Mouse (Mus musculus): ENCODE results near the gene Etl4.
"Not testable (repeated sequence)": the region's sequence is repeated elsewhere in the genome, so short reads cannot be mapped to it uniquely, and the experiment has no call there.

The Etl4 gene

DNA sequence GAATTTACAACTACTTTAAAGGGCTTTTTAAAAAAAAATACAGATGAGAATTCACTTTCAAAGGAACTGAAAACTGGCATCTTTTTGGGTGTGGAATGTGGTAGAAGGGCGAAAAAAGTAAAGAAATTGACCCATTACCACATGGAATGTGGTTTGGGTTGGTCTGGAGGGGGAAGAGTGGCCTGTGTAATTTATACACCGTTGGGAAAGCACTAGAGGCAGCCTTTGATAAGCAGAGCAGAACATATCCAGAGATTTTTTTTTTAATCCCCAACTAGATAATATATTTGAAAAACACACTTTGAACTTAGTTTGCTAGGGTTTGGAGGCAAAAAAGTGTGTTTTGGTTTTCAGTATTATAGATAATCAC is 382.1 kb downstream of the Etl4 start:
- in situ Hi-C loops (cut with MboI; ENCODE audit: unreplicated experiment in 2 of 2): no loop called here

DNA sequence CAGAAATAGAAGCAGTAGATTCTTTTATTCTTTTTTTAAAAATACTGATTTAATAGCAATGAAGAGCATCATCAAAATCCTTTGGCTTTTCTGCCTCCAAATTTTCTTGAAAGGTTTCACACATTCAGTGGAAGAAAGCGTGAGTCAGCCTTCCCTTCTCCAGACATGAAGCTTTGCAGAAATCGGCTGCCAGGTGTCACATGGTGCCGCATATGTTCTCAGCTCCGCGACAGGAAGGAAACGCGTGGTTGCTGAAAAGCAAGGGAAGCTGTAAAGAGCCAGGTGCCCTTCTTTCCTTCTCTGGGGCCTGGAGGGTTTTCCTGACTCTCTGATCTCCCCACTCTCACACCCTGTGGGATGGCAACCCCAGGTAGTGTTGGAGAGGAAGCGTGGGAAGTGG is 383.8 kb downstream of the Etl4 start:
- in situ Hi-C loops (cut with MboI; ENCODE audit: unreplicated experiment in 2 of 2): no loop called here

DNA sequence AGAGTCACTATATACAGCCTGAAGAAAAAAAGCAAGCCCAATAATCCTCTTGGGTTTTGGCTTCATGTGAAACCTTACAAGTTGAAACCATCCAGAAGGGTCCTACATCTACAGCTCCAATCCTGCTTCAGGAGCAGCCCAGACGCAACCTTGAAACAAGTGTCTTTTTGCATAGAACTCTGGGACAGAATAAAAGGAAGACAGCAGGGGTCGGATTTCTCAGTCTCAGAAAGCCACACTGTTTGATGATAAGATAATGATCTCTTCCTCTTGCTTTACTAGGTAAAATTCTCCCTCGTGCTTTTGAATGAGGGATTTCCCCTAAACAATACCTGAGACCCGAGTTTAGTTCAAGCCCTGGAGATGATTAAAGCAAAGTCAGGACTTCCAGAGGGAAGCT is 385.0 kb downstream of the Etl4 start:
- in situ Hi-C loops (cut with MboI; ENCODE audit: unreplicated experiment in 2 of 2): no loop called here

DNA sequence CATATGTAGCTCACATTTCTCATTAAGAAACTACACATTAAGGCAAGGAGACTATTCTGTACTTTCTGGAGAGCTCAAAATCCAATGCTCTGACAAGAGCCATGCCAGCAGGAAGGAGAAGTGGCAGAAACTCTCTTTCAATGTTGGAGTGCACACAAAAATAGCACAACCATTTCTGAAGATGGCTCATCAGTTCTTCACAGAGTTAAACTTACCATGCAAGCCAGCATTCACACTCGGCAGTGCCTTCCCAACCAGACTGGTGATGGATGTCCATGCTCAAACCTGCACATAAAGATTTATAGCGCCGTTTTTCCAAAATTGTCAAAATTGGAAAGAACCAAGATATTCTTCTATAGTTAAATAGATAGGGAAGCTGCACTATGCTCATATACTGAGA is 392.9 kb downstream of the Etl4 start:
- in situ Hi-C loops (cut with MboI; ENCODE audit: unreplicated experiment in 2 of 2): no loop called here

DNA sequence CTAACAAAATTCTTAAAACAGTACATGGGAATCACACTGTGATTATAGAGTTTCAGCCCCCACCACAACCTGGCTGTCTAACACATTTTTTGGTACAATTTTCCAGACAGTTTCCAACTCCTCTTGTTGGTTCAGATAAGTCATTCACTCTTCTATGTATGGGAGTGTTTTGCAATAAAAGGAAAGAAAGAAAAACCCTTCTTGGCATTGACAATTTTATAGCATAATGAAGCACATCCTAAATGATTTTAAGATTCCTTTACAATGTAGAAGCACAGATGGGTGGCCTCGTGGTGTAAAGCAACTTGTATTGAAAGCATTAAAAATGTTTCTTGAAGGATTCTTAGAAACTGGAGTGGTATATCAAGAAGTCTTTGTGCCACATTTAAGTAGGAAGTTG is 415.4 kb downstream of the Etl4 start:
- in situ Hi-C loops (cut with MboI; ENCODE audit: unreplicated experiment in 2 of 2): no loop called here

DNA sequence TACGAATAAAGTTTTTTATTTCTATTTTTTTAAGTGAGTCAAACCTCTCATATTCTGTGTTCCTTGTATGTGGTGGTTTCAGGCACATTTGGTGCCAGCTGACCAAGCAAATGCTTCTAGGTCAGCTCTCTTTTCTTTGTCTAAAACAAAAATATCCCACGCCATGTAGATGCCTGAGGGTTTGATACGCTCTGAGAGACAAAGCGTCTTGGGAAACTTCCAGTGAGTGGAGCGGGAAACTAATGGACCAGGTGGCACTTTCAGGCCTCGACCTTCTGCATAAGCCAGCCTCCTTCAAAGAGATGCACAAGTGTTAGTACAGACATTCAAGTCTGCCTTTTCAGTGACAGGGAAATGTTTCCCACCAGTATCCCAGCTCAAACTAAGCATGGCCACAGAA is 426.6 kb downstream of the Etl4 start:
- in situ Hi-C loops (cut with MboI; ENCODE audit: unreplicated experiment in 2 of 2): no loop called here

DNA sequence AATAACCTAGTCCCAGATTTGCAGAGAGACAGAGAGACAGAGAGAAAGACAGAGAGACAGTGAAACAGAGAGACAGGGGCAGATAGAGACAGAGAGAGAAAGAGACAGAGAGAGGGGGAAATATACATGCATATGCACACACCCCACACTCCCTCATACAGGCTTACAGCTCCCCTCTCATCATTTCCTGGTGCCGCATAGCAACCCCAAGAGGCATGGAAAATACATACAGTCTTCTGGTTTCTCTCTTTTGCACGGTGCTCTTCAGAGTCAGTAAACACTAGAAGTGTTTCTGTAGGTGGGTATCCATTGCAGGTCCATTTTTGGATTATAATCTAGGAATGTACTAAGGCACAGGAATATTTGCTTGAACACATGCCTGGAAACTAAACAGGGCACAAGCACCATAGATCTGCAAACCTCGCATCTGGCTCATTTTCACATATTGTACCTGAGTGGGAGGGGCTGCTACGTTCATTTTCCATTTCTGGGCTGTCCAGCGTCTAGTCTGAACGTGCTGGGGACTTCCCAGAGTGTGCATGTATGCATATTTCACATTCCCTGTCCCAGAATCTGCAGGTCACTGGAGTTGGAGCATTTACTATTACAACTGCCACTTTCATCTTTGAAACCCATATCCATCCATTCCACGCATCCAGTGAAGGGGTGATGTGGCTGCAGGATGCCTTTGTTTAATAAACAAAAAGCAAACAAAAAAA is 429.6 kb downstream of the Etl4 start:
- in situ Hi-C loops (cut with MboI; ENCODE audit: unreplicated experiment in 2 of 2): no loop called here

DNA sequence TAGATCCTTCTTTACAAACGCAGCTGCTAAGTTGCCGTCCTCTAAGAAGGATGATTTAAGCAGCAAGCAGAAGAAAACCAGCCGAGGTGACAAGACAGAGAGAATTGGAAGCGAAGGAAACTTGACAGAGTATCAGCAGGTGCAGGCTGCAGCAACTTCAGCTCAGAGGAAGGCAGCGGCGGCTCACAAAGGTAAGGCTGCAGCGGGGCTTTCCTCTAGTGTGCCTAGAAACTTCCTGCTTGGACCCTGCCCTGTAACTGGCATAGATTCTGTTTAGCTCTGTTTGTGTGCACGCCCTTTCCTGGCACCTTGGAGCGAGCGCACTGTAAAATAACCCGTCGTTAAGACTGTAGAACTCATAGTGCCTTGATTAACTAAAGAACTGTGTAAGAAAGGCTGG is 430.3 kb downstream of the Etl4 start:
- in situ Hi-C loops (cut with MboI; ENCODE audit: unreplicated experiment in 2 of 2): no loop called here

DNA sequence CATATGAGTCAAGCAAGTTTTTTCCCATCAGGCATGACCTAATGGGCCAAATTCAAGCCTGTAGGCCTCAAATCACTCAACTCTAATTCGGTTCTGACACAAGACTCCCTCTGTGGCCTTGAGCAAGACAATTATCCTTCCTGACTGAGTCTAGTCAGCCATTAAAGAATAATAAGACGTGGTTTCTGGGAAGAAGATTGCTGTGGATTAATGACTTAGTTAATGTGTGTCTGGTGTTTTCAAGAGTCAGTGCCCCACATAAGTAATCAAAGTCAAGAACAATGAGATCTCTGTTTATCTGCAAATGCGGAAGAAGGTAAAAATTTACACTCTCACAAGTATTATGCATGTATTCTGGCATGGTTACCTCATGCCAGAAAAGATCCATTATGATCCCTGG is 437.3 kb downstream of the Etl4 start:
- in situ Hi-C loops (cut with MboI; ENCODE audit: unreplicated experiment in 2 of 2): no loop called here

DNA sequence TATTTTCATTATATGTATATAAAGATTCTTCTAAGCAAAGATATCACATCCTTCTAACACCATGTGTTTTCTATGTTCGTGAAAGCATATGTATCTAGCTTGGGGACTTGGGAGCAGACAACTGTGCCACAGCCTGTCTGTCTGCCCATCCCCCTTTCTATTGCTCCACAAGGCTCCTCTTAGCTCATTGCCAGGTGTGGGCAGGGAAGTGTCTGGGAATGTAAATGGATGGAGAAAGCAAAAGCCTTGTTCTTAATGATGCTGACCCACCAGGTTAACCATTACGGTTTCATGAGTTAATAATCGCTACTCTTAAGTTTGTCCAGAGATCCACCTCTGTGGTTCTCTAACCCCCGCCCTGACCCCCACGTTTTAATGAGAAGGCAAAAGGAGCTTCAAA is 439.7 kb downstream of the Etl4 start:
- in situ Hi-C loops (cut with MboI; ENCODE audit: unreplicated experiment in 2 of 2): no loop called here

DNA sequence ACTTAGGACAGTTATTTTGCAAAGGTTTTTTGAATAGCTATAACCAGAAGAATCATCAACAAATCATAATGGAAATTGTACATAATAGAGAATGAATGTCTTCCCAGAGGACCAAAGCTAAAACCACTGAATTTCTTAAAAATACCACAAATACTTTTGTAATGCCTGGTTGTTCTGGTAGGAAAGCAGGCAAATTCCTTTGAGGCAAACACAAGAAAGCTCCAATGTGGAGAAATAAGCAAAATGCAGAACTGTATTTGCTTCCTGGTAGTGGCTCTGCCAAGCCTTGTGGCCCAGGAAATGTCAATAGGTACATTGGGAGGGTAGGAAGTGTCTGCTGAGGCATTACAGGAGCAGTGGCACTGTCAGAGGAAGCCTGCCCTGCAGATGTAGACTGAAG is 443.2 kb downstream of the Etl4 start:
- in situ Hi-C loops (cut with MboI; ENCODE audit: unreplicated experiment in 2 of 2): no loop called here

DNA sequence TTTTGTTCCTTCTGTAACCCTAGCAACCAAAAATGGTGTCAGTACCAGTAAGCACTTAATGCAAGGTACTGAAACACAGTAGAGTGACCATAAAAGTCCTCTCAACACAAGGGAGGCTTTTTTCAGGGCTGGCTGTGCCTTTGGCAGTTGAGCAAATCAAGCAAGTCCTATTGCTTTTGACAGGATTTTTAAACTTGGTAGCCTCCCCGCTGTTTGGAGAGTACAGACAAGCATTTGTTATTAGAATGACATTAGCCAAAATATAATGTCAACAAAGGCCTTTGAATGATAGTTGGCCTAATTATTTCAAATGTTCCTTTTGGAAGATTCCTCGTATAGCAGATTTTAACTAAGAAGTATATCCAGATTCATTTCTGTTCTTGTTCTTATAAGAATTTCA is 467.4 kb downstream of the Etl4 start:
- in situ Hi-C loops (cut with MboI; ENCODE audit: unreplicated experiment in 2 of 2): no loop called here

DNA sequence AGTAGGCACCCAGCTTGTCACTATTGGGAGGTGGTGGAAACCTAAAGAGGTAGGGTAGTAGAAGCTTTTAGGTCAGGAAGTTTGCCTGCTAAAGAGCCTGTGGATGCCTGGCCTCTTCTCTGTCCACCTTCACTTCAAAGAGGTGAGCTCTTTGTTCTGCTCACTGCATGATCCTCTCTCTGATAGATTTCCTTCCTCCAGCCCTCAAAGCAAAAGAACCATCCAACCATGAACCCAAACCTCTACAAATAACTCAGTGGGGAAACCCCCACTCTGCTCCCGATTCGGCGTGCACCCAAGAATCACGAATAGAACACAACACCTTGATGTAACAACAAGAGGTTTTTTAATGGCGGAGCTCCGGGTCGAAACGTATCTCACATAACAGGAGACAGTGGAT is 471.3 kb downstream of the Etl4 start:
- in situ Hi-C loops (cut with MboI; ENCODE audit: unreplicated experiment in 2 of 2): not testable (repeated sequence)

DNA sequence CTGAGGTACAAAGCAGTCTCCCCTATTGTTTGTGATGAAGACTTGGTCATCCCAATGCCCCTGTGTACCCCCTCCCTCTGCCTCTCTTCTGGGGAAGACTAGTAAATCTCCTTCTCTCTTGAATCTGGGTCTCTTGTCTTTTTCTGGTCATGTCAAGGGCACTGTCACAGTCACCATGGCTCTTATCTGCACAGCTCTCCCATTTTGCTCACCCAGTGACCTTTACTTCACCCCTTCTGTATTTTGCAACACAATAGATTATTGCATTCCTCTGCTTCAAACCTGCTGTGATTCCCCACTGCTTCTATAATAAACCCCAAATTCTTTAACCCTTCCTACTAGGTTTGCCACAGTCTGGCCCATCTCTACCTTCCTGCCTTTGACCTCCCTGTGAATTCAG is 484.5 kb downstream of the Etl4 start:
- in situ Hi-C loops (cut with MboI; ENCODE audit: unreplicated experiment in 2 of 2): no loop called here

DNA sequence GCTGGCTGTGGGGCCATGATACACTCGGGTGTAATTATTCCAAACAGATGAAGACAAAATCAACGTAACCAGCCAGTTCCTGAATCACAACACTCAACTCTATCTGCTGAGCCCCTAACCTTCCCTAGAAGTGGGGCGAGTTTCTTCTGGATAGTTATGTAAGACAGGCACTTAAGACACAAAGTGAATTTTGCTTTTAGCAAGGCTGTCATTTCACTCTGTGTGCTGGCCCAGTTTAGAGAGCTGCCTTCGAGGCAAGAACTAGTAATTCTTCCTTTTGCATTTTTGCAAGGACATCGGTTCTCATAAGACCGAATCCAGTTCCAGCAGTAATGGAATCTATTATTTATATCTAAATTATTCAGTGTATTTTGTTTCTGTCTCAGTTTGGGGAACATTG is 487.4 kb downstream of the Etl4 start:
- in situ Hi-C loops (cut with MboI; ENCODE audit: unreplicated experiment in 2 of 2): no loop called here

DNA sequence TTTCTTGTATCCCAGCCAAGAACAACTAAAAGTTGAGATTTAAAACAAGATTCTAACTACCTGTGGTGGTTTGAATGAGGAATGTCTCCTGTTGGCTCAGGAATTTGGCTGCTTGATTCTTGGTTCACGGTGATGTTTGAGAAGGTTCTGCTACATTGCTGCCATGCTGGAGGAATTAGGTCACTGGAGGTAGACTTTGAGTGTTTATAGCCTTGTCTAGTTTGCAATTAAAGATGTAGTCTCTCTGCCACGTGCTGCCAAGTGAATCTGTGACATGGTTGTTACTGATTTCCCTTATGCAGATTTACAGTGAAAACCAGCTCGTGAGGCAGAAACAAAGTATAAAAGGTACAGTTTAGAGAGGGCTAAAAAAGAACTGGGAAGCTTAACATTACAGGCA is 491.0 kb downstream of the Etl4 start:
- in situ Hi-C loops (cut with MboI; ENCODE audit: unreplicated experiment in 2 of 2): no loop called here

DNA sequence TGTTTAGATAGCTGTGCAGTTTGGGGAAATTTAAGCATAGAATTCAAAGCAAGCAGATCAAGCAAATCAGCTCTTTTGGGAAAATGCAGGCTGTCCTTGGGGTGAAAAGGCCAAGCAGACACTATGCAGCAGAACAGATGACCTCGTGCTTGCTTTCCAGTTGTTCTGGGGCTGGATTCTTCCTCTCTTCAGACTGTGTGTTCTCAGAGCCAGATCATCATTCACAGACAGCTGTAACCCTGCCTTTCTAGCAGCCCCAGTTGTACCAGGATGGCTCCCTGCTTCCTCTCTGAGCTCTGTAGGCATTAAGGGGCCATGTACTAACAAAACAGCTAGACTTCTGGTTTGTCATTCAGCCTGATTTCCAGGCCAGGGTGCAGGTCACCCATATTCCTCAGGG is 494.8 kb downstream of the Etl4 start:
- in situ Hi-C loops (cut with MboI; ENCODE audit: unreplicated experiment in 2 of 2): no loop called here

DNA sequence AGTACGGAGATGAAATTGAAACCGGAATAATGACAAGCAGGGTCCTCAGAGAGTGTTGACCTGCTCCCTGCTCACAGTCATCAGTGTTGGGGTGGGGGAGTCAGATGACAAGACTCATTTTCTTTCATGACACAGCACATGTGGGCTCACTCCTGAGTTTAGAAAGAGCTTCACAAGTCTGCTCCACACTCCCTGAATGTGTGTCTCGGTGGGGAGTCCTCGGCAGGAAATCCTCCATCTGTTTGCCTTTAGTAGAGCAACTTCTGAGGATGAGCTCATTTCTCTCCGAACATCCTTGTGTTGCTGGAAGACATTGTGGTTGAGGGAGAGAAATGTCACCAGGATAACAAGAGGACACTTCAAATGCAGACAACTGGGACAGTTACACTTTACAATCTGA is 497.5 kb downstream of the Etl4 start:
- in situ Hi-C loops (cut with MboI; ENCODE audit: unreplicated experiment in 2 of 2): no loop called here

DNA sequence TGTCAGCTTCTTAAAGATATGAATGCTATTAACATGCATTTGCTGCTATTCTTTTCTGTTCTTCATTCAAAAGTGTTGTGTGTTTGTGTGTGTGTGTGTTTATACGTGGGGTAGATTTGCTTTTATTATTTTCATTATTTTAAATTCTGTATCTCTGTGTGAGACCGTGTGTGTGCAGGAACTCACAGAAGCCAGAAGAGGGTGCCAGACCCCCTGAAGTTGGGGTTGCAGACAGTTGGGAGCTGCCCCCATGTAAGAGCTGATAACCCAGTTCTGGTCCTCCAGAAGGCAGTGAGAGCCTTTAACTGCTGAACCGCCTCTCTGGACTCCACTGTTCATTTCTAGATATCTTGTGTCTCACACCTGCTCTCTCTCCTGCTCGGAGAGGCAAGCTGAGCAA is 505.3 kb downstream of the Etl4 start:
- in situ Hi-C loops (cut with MboI; ENCODE audit: unreplicated experiment in 2 of 2): no loop called here

DNA sequence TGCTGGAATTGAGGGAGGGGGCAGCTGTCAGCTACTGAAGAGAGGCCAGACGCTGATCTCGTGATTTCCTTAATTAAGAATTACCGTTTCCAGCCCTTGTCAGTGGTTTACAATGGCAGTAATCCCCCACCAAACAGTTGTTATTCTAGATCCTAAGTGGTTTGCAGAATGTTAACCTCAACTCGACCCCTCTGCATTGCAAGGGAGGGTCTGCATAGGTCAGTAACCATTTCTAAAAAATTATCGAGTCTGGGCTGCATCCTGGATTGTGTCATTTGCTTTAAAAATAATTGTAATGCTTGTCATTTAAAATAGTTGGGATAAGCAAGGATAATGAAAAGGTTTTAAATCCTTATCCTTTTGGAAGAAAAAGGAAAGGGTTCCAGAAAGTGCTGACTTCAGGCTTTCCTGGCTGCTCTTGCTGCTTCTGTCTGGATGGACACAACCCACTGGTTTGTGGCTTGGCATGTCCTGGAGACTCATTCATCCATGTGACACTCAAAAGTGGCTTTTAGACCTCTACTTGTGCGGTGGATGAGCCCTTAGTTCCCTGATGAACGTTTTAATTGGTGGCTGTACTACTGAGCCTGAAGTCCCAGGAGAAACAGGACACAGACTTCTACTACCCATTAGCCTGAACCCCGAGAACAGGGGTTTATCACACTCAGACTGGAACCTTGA is 507.5 kb downstream of the Etl4 start:
- in situ Hi-C loops (cut with MboI; ENCODE audit: unreplicated experiment in 2 of 2): no loop called here

DNA sequence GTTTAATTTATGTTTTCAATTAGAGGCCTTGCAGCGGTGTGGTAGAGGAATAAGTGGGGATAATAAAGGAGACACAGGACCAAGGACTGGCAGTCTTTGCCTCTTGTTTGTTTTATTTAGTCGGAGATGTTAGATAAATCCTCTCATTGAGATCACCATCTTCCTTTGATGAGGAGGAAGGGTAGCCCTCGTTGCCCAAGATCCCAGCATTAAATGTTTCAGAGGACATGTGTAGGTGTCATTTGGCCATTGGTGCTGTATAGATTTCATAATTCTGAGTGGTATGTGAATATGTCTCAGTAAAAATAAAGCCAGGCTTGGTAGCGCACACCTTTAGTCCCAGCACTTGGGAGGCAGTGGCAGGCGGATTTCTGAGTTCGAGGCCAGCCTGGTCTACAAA is 508.4 kb downstream of the Etl4 start:
- in situ Hi-C loops (cut with MboI; ENCODE audit: unreplicated experiment in 2 of 2): no loop called here

DNA sequence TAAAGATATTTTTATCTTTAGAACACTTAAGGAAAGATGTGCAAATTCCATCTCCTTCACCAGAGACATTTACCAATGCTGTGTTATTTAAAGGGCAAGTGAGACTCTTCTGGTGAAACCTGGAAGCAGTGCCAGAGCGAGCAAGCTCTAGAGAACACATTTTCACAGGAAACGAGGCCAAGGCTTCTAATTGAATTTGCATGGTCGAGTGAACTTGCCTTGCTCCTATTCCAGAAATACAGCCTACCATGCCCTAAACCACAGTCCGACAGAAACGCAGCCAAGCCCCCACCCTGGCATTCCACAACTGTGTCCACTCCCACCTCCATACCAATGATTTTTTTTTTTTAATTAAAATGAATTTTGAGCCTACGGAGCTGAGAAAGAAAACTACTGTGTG is 510.4 kb downstream of the Etl4 start:
- in situ Hi-C loops (cut with MboI; ENCODE audit: unreplicated experiment in 2 of 2): no loop called here

DNA sequence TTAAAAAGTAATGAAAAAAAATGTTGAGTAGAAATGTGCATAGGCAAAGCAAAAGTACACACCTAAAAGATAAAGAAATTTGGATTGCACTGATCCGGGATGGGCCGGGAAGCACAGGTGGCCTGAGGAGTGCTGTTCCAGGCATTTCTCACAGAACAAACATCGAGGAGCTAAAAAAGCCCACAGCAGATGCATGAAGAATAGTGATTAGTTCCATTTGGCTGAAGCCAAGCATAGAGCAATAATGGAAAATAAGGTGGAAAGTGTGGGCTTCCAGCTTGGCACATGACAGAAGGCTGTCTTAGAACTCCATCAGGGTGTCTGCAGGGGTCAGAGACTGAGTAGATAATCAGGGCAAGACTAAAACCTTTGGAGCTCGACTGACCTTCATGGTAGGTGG is 512.7 kb downstream of the Etl4 start:
- in situ Hi-C loops (cut with MboI; ENCODE audit: unreplicated experiment in 2 of 2): no loop called here
